Mouse (Mus musculus) kidney, embryonic 14.5 days (tissue): ENCODE data around the gene Acad11. TPM values are rescaled to one million over a fixed set of nuclear protein-coding genes. Genes with fewer than 3 reads are reported as not detected.

ENCODE experiments used
- ATAC-seq: fragments of 200-750 bp; cut with Nextera tagmentation; 2 replicates; pipeline ENCODE4 v1.8.0; 2017; ENCODE audit warnings: moderate number of reproducible peaks, mild to moderate bottlenecking, moderate TSS enrichment, moderate library complexity; ENCODE audit not compliant: low FRiP score, low TSS enrichment
- H3K27ac ChIP-seq: fragments of 300-500 bp; sonication (generic); 2 replicates; pipeline ENCODE4 v1.5.1; 2014; ENCODE audit warnings: low read depth, mild to moderate bottlenecking, low read length, moderate library complexity, mixed read lengths
- H3K27me3 ChIP-seq: fragments of 300-500 bp; sonication (generic); 2 replicates; pipeline ENCODE4 v1.6.1; 2014; ENCODE audit warnings: mild to moderate bottlenecking, low read length; ENCODE audit not compliant: control insufficient read depth, insufficient read depth
- H3K36me3 ChIP-seq: fragments of 300-500 bp; sonication (generic); 2 replicates; pipeline ENCODE4 v1.6.1; 2014; ENCODE audit warnings: low read length, mixed read lengths; ENCODE audit not compliant: control insufficient read depth, insufficient read depth
- H3K4me1 ChIP-seq: fragments of 300-500 bp; sonication (generic); 2 replicates; pipeline ENCODE4 v1.6.1; 2014; ENCODE audit warnings: low read length, mixed read lengths; ENCODE audit not compliant: control insufficient read depth, insufficient read depth
- H3K4me2 ChIP-seq: fragments of 300-500 bp; sonication (generic); replicated peaks from 2 replicates; pipeline ENCODE4 v1.6.1; 2014; ENCODE audit warnings: low read depth, mild to moderate bottlenecking, low read length
- H3K4me3 ChIP-seq: fragments of 300-500 bp; sonication (generic); 2 replicates; pipeline ENCODE4 v1.5.1; 2014; ENCODE audit warnings: mild to moderate bottlenecking, low read length
- H3K9ac ChIP-seq: fragments of 300-500 bp; sonication (generic); 2 replicates; pipeline ENCODE4 v1.6.1; 2014; ENCODE audit warnings: low read depth, mild to moderate bottlenecking, low read length, moderate library complexity
- H3K9me3 ChIP-seq: fragments of 300-500 bp; sonication (generic); 2 replicates; pipeline ENCODE4 v1.6.1; 2016; ENCODE audit warnings: low read length; ENCODE audit not compliant: control insufficient read depth
- WGBS: fragments of 180-500 bp; shearing (Covaris S2); extraction: QIAGEN DNeasy Blood & Tissue Kit; methylation state at CpG from one replicate; pipeline ENCODE4 v1.1.7; 2014; 5-methylcytosine and 5-hydroxymethylcytosine counted together
- polyA plus RNA-seq: library from polyadenylated mRNA; unstranded; fragments of >200 nt; fragmentation: Nextera tagmentation; extraction: Ambion mirVana; gene quantifications from 2 replicates; pipeline ENCODE4 v1.2.1, GENCODE M21; 2014

Gene Acad11
- polyA plus RNA-seq, 1 experiment from 2014 or later, result 11.0 TPM

- Histone ChIP-seq H3K4me2 (no peak overlapping the region), H3K9me3 (no peaks in the 10 kb centered on the region), H3K36me3 (no peaks in the 10 kb centered on the region), H3K4me3 (no peak overlapping the region), H3K9ac (no peak overlapping the region), H3K27me3 (no peaks in the 10 kb centered on the region), H3K27ac (no peak overlapping the region), H3K4me1 (peaks cover 3% of the 10 kb centered on the region; the same call in 1 of the 2 replicates)
- WGBS, result 95% methylated on average over 11 of the region's 11 CpGs
- ATAC-seq, result no peak
These were observed 35.9 kb downstream of the Acad11 start for GRCm38 (mm10) chr9:104099060-104099459.

GRCm38 (mm10) chr9:104100822-104101221 lies 37.6 kb downstream of the Acad11 start:
- H3K9me3 ChIP-seq, result no peaks in the 10 kb centered on the region
- H3K4me1 ChIP-seq, result peaks cover 3% of the 10 kb centered on the region; the same call in 1 of the 2 replicates
- no peak overlapping the region for H3K27ac ChIP-seq
- H3K4me2 ChIP-seq, result no peak overlapping the region
- H3K27me3 ChIP-seq, result no peaks in the 10 kb centered on the region
- H3K9ac ChIP-seq, result no peak overlapping the region
- no peaks in the 10 kb centered on the region for H3K36me3 ChIP-seq
- WGBS, result 53% methylated on average over 7 of the region's 7 CpGs
- no peak for ATAC-seq
- no peak overlapping the region for H3K4me3 ChIP-seq

- H3K27me3 ChIP-seq, result no peaks in the 10 kb centered on the region
- H3K4me3 ChIP-seq, result no peak overlapping the region
- no peak overlapping the region for H3K27ac ChIP-seq
- H3K9me3 ChIP-seq, result no peaks in the 10 kb centered on the region
- H3K4me1 ChIP-seq, result peaks cover 3% of the 10 kb centered on the region; the same call in 1 of the 2 replicates
- no peaks in the 10 kb centered on the region for H3K36me3 ChIP-seq
- H3K4me2 ChIP-seq, result no peak overlapping the region
- H3K9ac ChIP-seq, result no peak overlapping the region
- 17% methylated on average over 3 of the region's 3 CpGs for WGBS
- ATAC-seq, result 0 out of 2 replicates have a peak, but pooled peaks have one; percentile 63
These were observed 38.3 kb downstream of the Acad11 start for GRCm38 (mm10) chr9:104101458-104101857.

- peaks cover 3% of the 10 kb centered on the region; the same call in 1 of the 2 replicates for H3K4me1 ChIP-seq
- H3K4me2 ChIP-seq, result no peak overlapping the region
- no peak overlapping the region for H3K9ac ChIP-seq
- no peaks in the 10 kb centered on the region for H3K36me3 ChIP-seq
- no peak overlapping the region for H3K27ac ChIP-seq
- WGBS, result 41% methylated on average over 6 of the region's 6 CpGs
- no peaks in the 10 kb centered on the region for H3K9me3 ChIP-seq
- no peak for ATAC-seq
- H3K27me3 ChIP-seq, result no peaks in the 10 kb centered on the region
- H3K4me3 ChIP-seq, result no peak overlapping the region
These were observed 39.1 kb downstream of the Acad11 start for GRCm38 (mm10) chr9:104102301-104102700.

- 39% methylated on average over 2 of the region's 2 CpGs for WGBS
- Histone ChIP-seq H3K27ac (no peak overlapping the region), H3K9me3 (no peaks in the 10 kb centered on the region), H3K9ac (no peak overlapping the region), H3K4me1 (peaks cover 3% of the 10 kb centered on the region; the same call in 1 of the 2 replicates), H3K4me2 (no peak overlapping the region), H3K4me3 (no peak overlapping the region), H3K27me3 (no peaks in the 10 kb centered on the region), H3K36me3 (no peaks in the 10 kb centered on the region)
- ATAC-seq, result no peak
These were observed 39.7 kb downstream of the Acad11 start for GRCm38 (mm10) chr9:104102901-104103300.

GRCm38 (mm10) chr9:104104986-104105385 lies 41.8 kb downstream of the Acad11 start:
- Histone ChIP-seq H3K27ac (no peak overlapping the region), H3K4me3 (no peak overlapping the region), H3K27me3 (no peaks in the 10 kb centered on the region), H3K9ac (no peak overlapping the region), H3K36me3 (no peaks in the 10 kb centered on the region), H3K4me1 (peaks cover 3% of the 10 kb centered on the region; the same call in 1 of the 2 replicates), H3K9me3 (no peaks in the 10 kb centered on the region), H3K4me2 (no peak overlapping the region)
- no peak for ATAC-seq
- WGBS, result 89% methylated on average over 2 of the region's 2 CpGs

- no peak overlapping the region for H3K4me3 ChIP-seq
- ATAC-seq, result no peak
These were observed 43.8 kb downstream of the Acad11 start for GRCm38 (mm10) chr9:104106930-104107329.

GRCm38 (mm10) chr9:104107482-104107881 lies 44.3 kb downstream of the Acad11 start:
- no peak overlapping the region for H3K27ac ChIP-seq
- no peaks in the 10 kb centered on the region for H3K36me3 ChIP-seq
- ATAC-seq, result peak; percentile 16; the same call in 1 of the 2 replicates
- no peak overlapping the region for H3K4me3 ChIP-seq
- H3K9ac ChIP-seq, result no peak overlapping the region
- H3K27me3 ChIP-seq, result no peaks in the 10 kb centered on the region
- WGBS, result 57% methylated on average over 6 of the region's 6 CpGs
- peaks cover under 1% of the 10 kb centered on the region; the same call in 1 of the 2 replicates for H3K4me1 ChIP-seq
- no peak overlapping the region for H3K4me2 ChIP-seq
- H3K9me3 ChIP-seq, result peaks cover 8% of the 10 kb centered on the region

More at GRCm38 (mm10) chr9:104106930-104107329, 43.8 kb downstream of the Acad11 start:
- H3K27me3 ChIP-seq, result no peaks in the 10 kb centered on the region
- no peaks in the 10 kb centered on the region for H3K36me3 ChIP-seq
- WGBS, result 76% methylated on average over 9 of the region's 9 CpGs
- no peak overlapping the region for H3K9ac ChIP-seq
- no peak overlapping the region for H3K27ac ChIP-seq
- no peak overlapping the region for H3K4me2 ChIP-seq
- H3K9me3 ChIP-seq, result peaks cover 7% of the 10 kb centered on the region
- H3K4me1 ChIP-seq, result peaks cover 3% of the 10 kb centered on the region; the same call in 1 of the 2 replicates

GRCm38 (mm10) chr9:104108571-104109143 lies 45.5 kb downstream of the Acad11 start:
- H3K9me3 ChIP-seq, result peaks cover 8% of the 10 kb centered on the region
- no peaks in the 10 kb centered on the region for H3K36me3 ChIP-seq
- H3K4me2 ChIP-seq, result no peak overlapping the region
- WGBS, result 81% methylated on average over 2 of the region's 2 CpGs
- no peak for ATAC-seq
- no peaks in the 10 kb centered on the region for H3K4me1 ChIP-seq
- H3K27me3 ChIP-seq, result no peaks in the 10 kb centered on the region
- H3K9ac ChIP-seq, result no peak overlapping the region
- H3K27ac ChIP-seq, result no peak overlapping the region
- no peak overlapping the region for H3K4me3 ChIP-seq
